ENCODE assay signal across 12 mouse cellular contexts in genomic region chr8:48220529-48221181, GRCm38 (mm10).
A peak's percentile ranks its signal among the peaks of the same experiment; 100 is the strongest.
DNase-seq lines count a peak whose midpoint lies in the region; ATAC-seq and TF ChIP-seq lines count a peak whose summit lies in the region.
"Had no signal": no experiment of that assay in that cellular context is flagged by ENCODE, and none has a peak within 500 bp of the region (broad histone marks: within the 10 kb centered on the region; RNA-seq: fewer than 3 reads in every experiment).

No protein-coding gene starts in this region.

- ATAC-seq in kidney, postnatal 0 days (replicated peaks; ENCODE audit: low FRiP score, low read depth), result no peak
- ATAC-seq in limb, embryonic 15.5 days (ENCODE audit: insufficient number of reproducible peaks, low FRiP score, low TSS enrichment, low read depth), result 0 out of 2 replicates have a peak, but pooled peaks have one; percentile 42
- no peak for ATAC-seq in stomach, postnatal 0 days (ENCODE audit: low FRiP score, low TSS enrichment)
- ATAC-seq: lung, postnatal 0 days had no signal

- 59% methylated on average over 25 of the region's 25 CpGs for WGBS in kidney, postnatal 0 days
- 68% methylated on average over 25 of the region's 25 CpGs for WGBS in forebrain, embryonic 10.5 days
- WGBS in limb, embryonic 15.5 days, result 44% methylated on average over 25 of the region's 25 CpGs
- WGBS in stomach, postnatal 0 days, result 84% methylated on average over 25 of the region's 25 CpGs

- H3K27me3 ChIP-seq in kidney, postnatal 0 days (ENCODE audit: insufficient read depth, low read length), result no peaks in the 10 kb centered on the region
- peaks cover 60% of the 10 kb centered on the region for H3K27me3 ChIP-seq in forebrain, embryonic 10.5 days (ENCODE audit: poor library complexity, severe bottlenecking)
- H3K27me3 ChIP-seq in limb, embryonic 15.5 days, result 0 out of 2 replicates have a peak, but pooled peaks cover 5% of the 10 kb centered on the region
- no peaks in the 10 kb centered on the region for H3K27me3 ChIP-seq in stomach, postnatal 0 days (ENCODE audit: control insufficient read depth, insufficient read depth, low read length)
- H3K27me3 ChIP-seq: CH12.LX had no signal

- in situ Hi-C loops in ES-E14 (cut with MboI; ENCODE audit: low sequenced_read_pairs in 2 of 2, unreplicated experiment in 2 of 2), result no loop called here

- TF ChIP-seq CTCF in kidney, postnatal 0 days (IDR thresholded peaks at IDR 0.05; ENCODE audit: low read depth), result no peak
- no peak for TF ChIP-seq CTCF in stomach, postnatal 0 days (IDR thresholded peaks at IDR 0.05; ENCODE audit: low read depth)

- no peaks in the 10 kb centered on the region for H3K9me3 ChIP-seq in kidney, postnatal 0 days (replicated peaks; ENCODE audit: low read length)
- no peaks in the 10 kb centered on the region for H3K9me3 ChIP-seq in ES-E14 (ENCODE audit: control insufficient read depth, insufficient read depth, low read depth, low read length)
- H3K9me3 ChIP-seq in forebrain, embryonic 10.5 days, result no peaks in the 10 kb centered on the region
- no peaks in the 10 kb centered on the region for H3K9me3 ChIP-seq in limb, embryonic 15.5 days
- no peaks in the 10 kb centered on the region for H3K9me3 ChIP-seq in stomach, postnatal 0 days (ENCODE audit: control insufficient read depth, low read length)

- H3K9ac ChIP-seq in kidney, postnatal 0 days (ENCODE audit: low read depth, low read length), result no peak overlapping the region
- no peak overlapping the region for H3K9ac ChIP-seq in ES-E14 (ENCODE audit: insufficient read depth, low read depth, low read length, poor library complexity, severe bottlenecking)
- no peak overlapping the region for H3K9ac ChIP-seq in limb, embryonic 15.5 days
- no peak overlapping the region for H3K9ac ChIP-seq in stomach, postnatal 0 days (ENCODE audit: low read length)

- peaks cover 16% of the 10 kb centered on the region; the same call in 1 of the 2 replicates for H3K4me1 ChIP-seq in kidney, postnatal 0 days (replicated peaks; ENCODE audit: insufficient read depth, low read length)
- peaks cover 0 to 4% of the 10 kb centered on the region in 2 experiments; a peak in 1 of 4 replicates for H3K4me1 ChIP-seq in ES-E14 (ENCODE audit: control insufficient read depth in 2 of 2, insufficient read depth in 2 of 2, low read length in 2 of 2, poor library complexity in 1 of 2)
- H3K4me1 ChIP-seq in forebrain, embryonic 10.5 days, result peaks cover 59% of the 10 kb centered on the region
- H3K4me1 ChIP-seq in limb, embryonic 15.5 days, result peaks cover 33% of the 10 kb centered on the region
- no peaks in the 10 kb centered on the region for H3K4me1 ChIP-seq in stomach, postnatal 0 days (replicated peaks; ENCODE audit: control insufficient read depth, insufficient read depth)

- no peak overlapping the region for H3K4me3 ChIP-seq in kidney, postnatal 0 days (replicated peaks; ENCODE audit: low read depth, low read length)
- H3K4me3 ChIP-seq in ES-E14 (ENCODE audit: insufficient read depth in 1 of 2, low read depth in 1 of 2, low read length in 2 of 2, poor library complexity in 1 of 2, severe bottlenecking in 1 of 2), result peak overlapping the region; percentile 26 to 38; a peak in 2 of 4 replicates
- H3K4me3 ChIP-seq in forebrain, embryonic 10.5 days, result no peak overlapping the region
- H3K4me3 ChIP-seq in limb, embryonic 15.5 days, result peak overlapping the region; percentile 9
- H3K4me3 ChIP-seq in stomach, postnatal 0 days (ENCODE audit: low read depth, low read length), result no peak overlapping the region

- peak; percentile 25 for DNase-seq in kidney, postnatal 0 days (ENCODE audit: low spot score)
- no peak for DNase-seq in kidney, adult 18-20 months
- no peak for DNase-seq in ES-E14 (ENCODE audit: low read depth, low spot score)
- DNase-seq in forebrain, embryonic 10.5 days (ENCODE audit: extremely low spot score, low spot score), result no peak
- no peak for DNase-seq in ovary, postnatal 36 days (ENCODE audit: low spot score)
- DNase-seq in cerebellum, adult 9-10 months, result no peak
- DNase-seq in stomach, postnatal 0 days (ENCODE audit: low spot score), result no peak
- DNase-seq: cerebellum, postnatal 14 days; thymus, adult 18-20 months had no signal

- no peak overlapping the region for H3K27ac ChIP-seq in kidney, postnatal 0 days
- no peak overlapping the region for H3K27ac ChIP-seq in ES-E14 (ENCODE audit: insufficient read depth, low read depth, low read length, poor library complexity, severe bottlenecking)
- peak overlapping the region; percentile 56; the same call in 1 of the 2 replicates for H3K27ac ChIP-seq in forebrain, embryonic 10.5 days
- H3K27ac ChIP-seq in limb, embryonic 15.5 days, result no peak overlapping the region
- no peak overlapping the region for H3K27ac ChIP-seq in stomach, postnatal 0 days (replicated peaks)

- 0 out of 2 replicates have a peak overlapping the region, but pooled peaks have one; percentile 13 for H3K4me2 ChIP-seq in kidney, postnatal 0 days (ENCODE audit: low read length)
- peak overlapping the region; percentile 54 for H3K4me2 ChIP-seq in limb, embryonic 15.5 days
- no peak overlapping the region for H3K4me2 ChIP-seq in stomach, postnatal 0 days (replicated peaks; ENCODE audit: low read depth)

- no peaks in the 10 kb centered on the region for H3K36me3 ChIP-seq in kidney, postnatal 0 days (ENCODE audit: insufficient read depth, low read length)
- no peaks in the 10 kb centered on the region for H3K36me3 ChIP-seq in ES-E14 (ENCODE audit: control insufficient read depth, insufficient read depth, low read length, poor library complexity, severe bottlenecking)
- H3K36me3 ChIP-seq in forebrain, embryonic 10.5 days (replicated peaks), result no peaks in the 10 kb centered on the region
- H3K36me3 ChIP-seq in limb, embryonic 15.5 days, result no peaks in the 10 kb centered on the region
- no peaks in the 10 kb centered on the region for H3K36me3 ChIP-seq in stomach, postnatal 0 days (ENCODE audit: control insufficient read depth, insufficient read depth, low read length)

- TF ChIP-seq EP300 in stomach, postnatal 0 days (optimal IDR thresholded peaks at IDR 0.05), result no peak

TF ChIP-seq in ES-E14, 5 proteins besides CTCF, POLR2A, EP300 and RAD21:
- no peak for TF ChIP-seq HCFC1 (IDR thresholded peaks at IDR 0.05; ENCODE audit: borderline replicate concordance, insufficient read depth, low read length)
- TF ChIP-seq CHD2 (IDR thresholded peaks at IDR 0.05; ENCODE audit: low read depth, low read length), result no peak
- no peak for TF ChIP-seq MAFK (IDR thresholded peaks at IDR 0.05; ENCODE audit: insufficient read depth, low read depth, low read length)
- no peak for TF ChIP-seq ZC3H11A (IDR thresholded peaks at IDR 0.05; ENCODE audit: borderline replicate concordance, low read depth, low read length)
- TF ChIP-seq ZNF384 (IDR thresholded peaks at IDR 0.05; ENCODE audit: low read depth, low read length), result no peak

Comparison
In these comparisons a context has a peak if more than half of its experiments do, and no peak if none do; other contexts are left out.
1. H3K4me3 ChIP-seq: peak in ES-E14 (2 of 2) and limb, embryonic 15.5 days (single experiment); none in kidney, postnatal 0 days (single experiment), forebrain, embryonic 10.5 days (single experiment) and stomach, postnatal 0 days (single experiment).